16 mouse cellular contexts compared by ENCODE assay signal in genomic region chr13:21005642-21006320, GRCm38 (mm10).
DNase-seq lines count a peak whose midpoint lies in the region; ATAC-seq and TF ChIP-seq lines count a peak whose summit lies in the region.
"Had no signal": no experiment of that assay in that cellular context is flagged by ENCODE, and none has a peak within 500 bp of the region (broad histone marks: within the 10 kb centered on the region; RNA-seq: fewer than 3 reads in every experiment).

No protein-coding gene starts in this region.

- no peak overlapping the region; the same call in 1 of the 2 replicates for H3K27ac ChIP-seq in forebrain, embryonic 15.5 days (replicated peaks)
- no peak overlapping the region for H3K27ac ChIP-seq in hindbrain, postnatal 0 days
- H3K27ac ChIP-seq in neural tube, embryonic 14.5 days (ENCODE audit: low read depth, low read length), result no peak overlapping the region
- no peak overlapping the region for H3K27ac ChIP-seq in gastrocnemius, adult 2 months
- H3K27ac ChIP-seq: embryonic facial prominence, embryonic 15.5 days; limb, embryonic 12.5 days; liver, embryonic 15.5 days had no signal

- DNase-seq in embryo, embryonic 11 days, result peak; percentile 19
- DNase-seq in embryo, embryonic 10 days (ENCODE audit: low spot score), result no peak
- DNase-seq in hindbrain, postnatal 0 days (ENCODE audit: low spot score), result peak; percentile 59
- no peak for DNase-seq in ovary, adult 18-20 months (ENCODE audit: low spot score)
- no peak for DNase-seq in kidney, postnatal 25 days
- no peak for DNase-seq in gastrocnemius, adult 2 months
- DNase-seq: cerebellum, adult 9-11 months; gastrocnemius, postnatal 36 days; lung, postnatal 14 days; thymus, postnatal 36 days had no signal

- no peak overlapping the region for H3K4me2 ChIP-seq in forebrain, embryonic 15.5 days (replicated peaks)
- H3K4me2 ChIP-seq in hindbrain, postnatal 0 days (ENCODE audit: low read depth, low read length), result no peak overlapping the region
- no peak overlapping the region for H3K4me2 ChIP-seq in neural tube, embryonic 14.5 days (ENCODE audit: low read depth, low read length)
- H3K4me2 ChIP-seq: embryonic facial prominence, embryonic 15.5 days; limb, embryonic 12.5 days; liver, embryonic 15.5 days had no signal

- peak; percentile 81 for ATAC-seq in forebrain, embryonic 15.5 days (replicated peaks)
- ATAC-seq in hindbrain, postnatal 0 days, result peak; percentile 74
- peak; percentile 88 for ATAC-seq in neural tube, embryonic 14.5 days (ENCODE audit: low read depth)
- ATAC-seq: Patski had no signal

- 64% methylated on average over 5 of the region's 5 CpGs for WGBS in forebrain, embryonic 15.5 days
- WGBS in hindbrain, postnatal 0 days, result 50% methylated on average over 5 of the region's 5 CpGs
- 46% methylated on average over 5 of the region's 5 CpGs for WGBS in neural tube, embryonic 14.5 days

- no peaks in the 10 kb centered on the region for H3K9me3 ChIP-seq in forebrain, embryonic 15.5 days
- no peaks in the 10 kb centered on the region for H3K9me3 ChIP-seq in hindbrain, postnatal 0 days (ENCODE audit: low read length)
- no peaks in the 10 kb centered on the region for H3K9me3 ChIP-seq in neural tube, embryonic 14.5 days (ENCODE audit: control insufficient read depth, low read length)
- H3K9me3 ChIP-seq: embryonic facial prominence, embryonic 15.5 days; limb, embryonic 12.5 days; liver, embryonic 15.5 days had no signal

- H3K36me3 ChIP-seq in forebrain, embryonic 15.5 days, result no peaks in the 10 kb centered on the region
- H3K36me3 ChIP-seq in hindbrain, postnatal 0 days (ENCODE audit: insufficient read depth, low read length), result no peaks in the 10 kb centered on the region
- no peaks in the 10 kb centered on the region for H3K36me3 ChIP-seq in neural tube, embryonic 14.5 days (ENCODE audit: control insufficient read depth, insufficient read depth, low read length)
- H3K36me3 ChIP-seq: embryonic facial prominence, embryonic 15.5 days; limb, embryonic 12.5 days; liver, embryonic 15.5 days had no signal

- no peaks in the 10 kb centered on the region for H3K4me1 ChIP-seq in forebrain, embryonic 15.5 days
- no peaks in the 10 kb centered on the region for H3K4me1 ChIP-seq in hindbrain, postnatal 0 days (ENCODE audit: insufficient read depth, low read length)
- no peaks in the 10 kb centered on the region for H3K4me1 ChIP-seq in neural tube, embryonic 14.5 days (ENCODE audit: control insufficient read depth, insufficient read depth, low read length)
- H3K4me1 ChIP-seq: embryonic facial prominence, embryonic 15.5 days; limb, embryonic 12.5 days; liver, embryonic 15.5 days had no signal

- intact Hi-C loops in gastrocnemius, adult 2 months (cut with DNase I), result no loop called here

- no peak for TF ChIP-seq CTCF in hindbrain, postnatal 0 days (IDR thresholded peaks at IDR 0.05; ENCODE audit: low read depth)
- no peak for TF ChIP-seq CTCF in gastrocnemius, adult 2 months (IDR thresholded peaks at IDR 0.05)

- no peak overlapping the region for H3K4me3 ChIP-seq in forebrain, embryonic 15.5 days
- no peak overlapping the region for H3K4me3 ChIP-seq in hindbrain, postnatal 0 days (ENCODE audit: low read length)
- H3K4me3 ChIP-seq in neural tube, embryonic 14.5 days (ENCODE audit: low read depth, low read length), result no peak overlapping the region
- H3K4me3 ChIP-seq in gastrocnemius, adult 2 months, result no peak overlapping the region
- H3K4me3 ChIP-seq: embryonic facial prominence, embryonic 15.5 days; limb, embryonic 12.5 days; liver, embryonic 15.5 days had no signal

- no peaks in the 10 kb centered on the region for H3K27me3 ChIP-seq in forebrain, embryonic 15.5 days
- H3K27me3 ChIP-seq in hindbrain, postnatal 0 days (ENCODE audit: insufficient read depth, low read length), result no peaks in the 10 kb centered on the region
- no peaks in the 10 kb centered on the region for H3K27me3 ChIP-seq in neural tube, embryonic 14.5 days (ENCODE audit: control insufficient read depth, insufficient read depth, low read length)
- H3K27me3 ChIP-seq: embryonic facial prominence, embryonic 15.5 days; limb, embryonic 12.5 days; liver, embryonic 15.5 days; Patski had no signal

- H3K9ac ChIP-seq in forebrain, embryonic 15.5 days (replicated peaks), result no peak overlapping the region
- no peak overlapping the region for H3K9ac ChIP-seq in hindbrain, postnatal 0 days (replicated peaks; ENCODE audit: low read length)
- no peak overlapping the region for H3K9ac ChIP-seq in neural tube, embryonic 14.5 days (replicated peaks; ENCODE audit: low read depth, low read length)
- H3K9ac ChIP-seq: embryonic facial prominence, embryonic 15.5 days; limb, embryonic 12.5 days; liver, embryonic 15.5 days had no signal

Comparison
In these comparisons a context has a peak if more than half of its experiments do, and no peak if none do; other contexts are left out.
1. DNase-seq: peak in embryo, embryonic 11 days (single experiment) and hindbrain, postnatal 0 days (single experiment); none in embryo, embryonic 10 days (single experiment), ovary, adult 18-20 months (single experiment), kidney, postnatal 25 days (0 of 2) and gastrocnemius, adult 2 months (single experiment).
2. Peak in every context shown above with its lines, with median percentiles within 50 percentile points of each other: ATAC-seq.